Mouse (Mus musculus) liver, postnatal 0 days (tissue): ENCODE measurements around the gene Sestd1. TPM values are rescaled to one million over a fixed set of nuclear protein-coding genes. Genes with fewer than 3 reads are reported as not detected.
A peak's percentile ranks its signal among the peaks of the same experiment; 100 is the strongest.

ENCODE experiments used
- ATAC-seq: fragments of 200-750 bp; cut with Nextera tagmentation; 2 replicates; pipeline ENCODE4 v1.8.0; 2017; ENCODE audit warnings: mild to moderate bottlenecking, moderate library complexity
- DNase-seq: peaks from one replicate; pipeline ENCODE4 v3.0.0-alpha.2; 2016
- H3K27ac ChIP-seq: fragments of 300-500 bp; sonication (generic); 2 replicates; pipeline ENCODE4 v1.5.1; 2014; ENCODE audit warnings: antibody characterized with exemption, moderate library complexity, mild to moderate bottlenecking, low read depth
- H3K27me3 ChIP-seq: fragments of 300-500 bp; sonication (generic); 2 replicates; pipeline ENCODE4 v1.6.1; 2014; ENCODE audit warnings: low read length, control low read depth, mixed read lengths; ENCODE audit not compliant: insufficient read depth
- H3K36me3 ChIP-seq: fragments of 300-500 bp; sonication (generic); replicated peaks from 2 replicates; pipeline ENCODE4 v1.6.1; 2014; ENCODE audit warnings: mild to moderate bottlenecking, control low read depth, low read length, moderate library complexity, mixed read lengths; ENCODE audit not compliant: insufficient read depth
- H3K4me1 ChIP-seq: fragments of 300-500 bp; sonication (generic); 2 replicates; pipeline ENCODE4 v1.6.1; 2014; ENCODE audit warnings: antibody characterized with exemption, mild to moderate bottlenecking, control low read depth; ENCODE audit not compliant: insufficient read depth
- H3K4me2 ChIP-seq: fragments of 300-500 bp; sonication (generic); 2 replicates; pipeline ENCODE4 v1.6.1; 2014; ENCODE audit warnings: low read depth, mild to moderate bottlenecking, low read length, moderate library complexity, mixed read lengths
- H3K4me3 ChIP-seq: fragments of 300-500 bp; sonication (generic); 2 replicates; pipeline ENCODE4 v1.5.1; 2014; ENCODE audit warnings: low read depth, low read length
- H3K9ac ChIP-seq: fragments of 300-500 bp; sonication (generic); replicated peaks from 2 replicates; pipeline ENCODE4 v1.6.1; 2014; ENCODE audit warnings: mild to moderate bottlenecking, moderate library complexity
- H3K9me3 ChIP-seq: fragments of 300-500 bp; sonication (generic); 2 replicates; pipeline ENCODE4 v1.6.1; 2016; ENCODE audit warnings: mild to moderate bottlenecking, control low read depth, low read length, mixed read lengths
- CTCF ChIP-seq: sonication (generic); IDR thresholded peaks from 2 replicates; pipeline ENCODE4 v1.5.1; 2016; ENCODE audit warnings: antibody characterized with exemption, low read depth
- EP300 ChIP-seq: IDR thresholded peaks from 2 replicates; pipeline ENCODE4 v1.6.1; 2016; ENCODE audit warnings: antibody characterized with exemption, low read depth, mild to moderate bottlenecking
- WGBS: fragments of 180-500 bp; shearing (Covaris S2); extraction: QIAGEN DNeasy Blood & Tissue Kit; methylation state at CpG from one replicate; pipeline ENCODE4 v1.1.7; 2014; ENCODE audit not compliant: insufficient replicate concordance; 5-methylcytosine and 5-hydroxymethylcytosine counted together
- polyA plus RNA-seq: library from polyadenylated mRNA; unstranded; fragments of >200 nt; fragmentation: Nextera tagmentation; extraction: Ambion mirVana; gene quantifications from 2 replicates; pipeline ENCODE4 v1.2.1, GENCODE M21; 2015

Gene Sestd1
- polyA plus RNA-seq = 0.44 and 0.61 TPM in 2 replicates

DNA sequence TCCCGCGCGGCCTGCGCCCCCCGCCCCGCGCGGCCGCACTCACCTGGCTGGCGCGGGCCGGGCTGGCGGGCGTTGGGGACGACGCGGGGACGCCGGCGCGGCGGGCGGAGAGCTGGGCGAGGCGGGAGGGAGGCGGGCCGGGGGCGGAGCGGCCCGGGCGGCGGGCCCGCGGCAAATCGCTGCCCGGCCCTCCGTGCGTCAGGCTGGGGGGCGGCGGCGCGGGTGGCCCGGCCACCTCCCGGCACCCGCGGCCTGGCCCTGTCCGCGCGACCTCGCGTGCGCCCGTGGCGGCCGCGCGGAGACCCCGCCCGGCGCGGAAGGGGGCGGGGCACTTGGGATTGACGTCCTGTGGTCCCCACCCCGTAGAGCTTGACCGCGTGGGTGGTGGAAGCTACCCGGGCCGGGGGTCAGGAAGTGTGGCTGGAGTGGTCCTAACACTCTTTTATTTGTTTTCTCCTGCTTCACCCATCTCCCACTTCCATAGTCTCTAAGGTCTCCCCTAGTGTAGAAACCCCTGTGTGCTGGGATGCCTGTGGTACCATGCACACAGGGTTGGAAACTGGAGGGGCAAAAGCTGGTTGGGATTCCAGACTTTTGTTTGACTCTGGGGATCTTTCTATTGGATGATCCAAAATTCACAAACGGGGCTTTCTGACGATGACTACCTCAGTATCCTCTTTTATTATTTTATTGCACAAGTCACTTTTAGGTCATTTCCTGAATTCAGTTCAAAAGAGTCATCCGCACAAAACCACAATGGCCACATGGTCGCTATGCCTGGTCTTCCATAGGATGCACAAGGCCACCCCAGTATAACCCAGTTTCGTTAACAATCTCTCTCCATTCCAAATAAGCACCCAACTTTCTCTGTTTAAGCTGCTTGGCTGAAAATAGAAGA, at the start of gene Sestd1:
Gene Sestd1, minus strand, starts transcription at position 81 of the 898 bp plus-strand sequence.
- peak within 1 kb of the TSS; percentile 68 for H3K9ac ChIP-seq
- peak within 1 kb of the TSS; percentile 92 for H3K4me2 ChIP-seq
- TF ChIP-seq CTCF (no peak), EP300 (no peak)
- H3K9me3 ChIP-seq = no peaks in the 10 kb centered on the region
- DNase-seq = peak; percentile 54
- peak within 1 kb of the TSS; percentile 64 for H3K4me3 ChIP-seq
- peak; percentile 76 for ATAC-seq
- no peak within 1 kb of the TSS for H3K27ac ChIP-seq
- 6% methylated on average over 19 of the region's 73 CpGs for WGBS
- no peaks in the 10 kb centered on the region for H3K36me3 ChIP-seq
- peaks cover 7% of the 10 kb centered on the region; the same call in 1 of the 2 replicates for H3K27me3 ChIP-seq
- peaks cover 4% of the 10 kb centered on the region; the same call in 1 of the 2 replicates for H3K4me1 ChIP-seq

DNA sequence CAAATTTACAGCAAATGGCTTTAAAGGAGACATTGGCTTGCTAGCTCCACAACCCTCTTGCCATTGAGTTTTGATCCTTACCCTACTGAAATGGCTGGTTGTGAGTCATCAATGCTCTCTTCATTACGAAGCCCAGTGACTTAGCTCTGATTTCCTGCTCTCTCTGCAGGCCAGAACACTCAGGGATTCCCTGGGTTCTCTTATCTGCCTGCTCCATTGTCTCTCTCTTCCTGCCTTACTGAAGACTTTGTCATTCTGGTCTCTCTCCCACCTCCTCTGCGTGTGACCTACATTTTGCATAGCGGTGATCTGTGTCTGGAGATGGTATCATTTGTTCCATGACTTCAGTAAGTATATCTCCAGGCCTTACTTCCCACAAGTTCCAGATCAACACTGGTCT, 46.9 kb upstream of the Sestd1 start:
- H3K27ac ChIP-seq = no peak overlapping the region
- no peaks in the 10 kb centered on the region for H3K9me3 ChIP-seq
- H3K9ac ChIP-seq = no peak overlapping the region
- TF ChIP-seq EP300 = no peak
- no peak for TF ChIP-seq CTCF
- no peaks in the 10 kb centered on the region for H3K27me3 ChIP-seq
- H3K4me1 ChIP-seq = no peaks in the 10 kb centered on the region
- 57% methylated on average over 3 of the region's 3 CpGs for WGBS
- DNase-seq = no peak
- H3K36me3 ChIP-seq = no peaks in the 10 kb centered on the region
- no peak for ATAC-seq
- H3K4me3 ChIP-seq = no peak overlapping the region
- H3K4me2 ChIP-seq = no peak overlapping the region

DNA sequence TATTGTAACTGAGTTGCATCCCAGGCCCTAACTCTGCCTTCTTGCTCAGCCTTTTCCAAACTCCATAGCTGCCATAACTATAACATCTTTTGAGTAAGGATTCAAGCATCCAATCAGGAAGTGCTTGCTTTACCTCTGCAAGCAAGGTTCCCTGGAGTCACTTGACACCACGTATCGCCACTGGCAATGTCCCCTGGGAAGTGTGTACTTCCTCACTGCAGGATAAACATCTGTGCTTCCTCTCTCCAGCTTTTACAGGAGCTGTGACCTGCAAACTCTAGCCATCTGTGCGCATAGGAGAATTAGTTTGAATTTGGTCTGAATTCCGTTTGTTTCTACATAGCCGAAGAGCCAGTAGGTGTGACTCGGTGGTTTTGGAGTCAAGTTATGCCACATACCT, 43.3 kb upstream of the Sestd1 start:
- TF ChIP-seq EP300 (no peak), CTCF (no peak)
- Histone ChIP-seq H3K36me3 (no peaks in the 10 kb centered on the region), H3K9me3 (no peaks in the 10 kb centered on the region), H3K27ac (no peak overlapping the region), H3K27me3 (no peaks in the 10 kb centered on the region), H3K9ac (no peak overlapping the region), H3K4me3 (no peak overlapping the region), H3K4me2 (no peak overlapping the region), H3K4me1 (no peaks in the 10 kb centered on the region)
- ATAC-seq (no peak), DNase-seq (no peak)
- 47% methylated on average over 6 of the region's 6 CpGs for WGBS

GRCm38 (mm10) chr2:77323156-77323555, 42.8 kb upstream of the Sestd1 start:
- no peak for TF ChIP-seq EP300
- no peak for TF ChIP-seq CTCF
- Histone ChIP-seq H3K4me1 (no peaks in the 10 kb centered on the region), H3K9me3 (no peaks in the 10 kb centered on the region), H3K4me3 (no peak overlapping the region), H3K27ac (no peak overlapping the region), H3K36me3 (no peaks in the 10 kb centered on the region), H3K27me3 (no peaks in the 10 kb centered on the region), H3K4me2 (no peak overlapping the region), H3K9ac (no peak overlapping the region)
- 70% methylated on average over 9 of the region's 9 CpGs for WGBS
- ATAC-seq (no peak), DNase-seq (no peak)

DNA sequence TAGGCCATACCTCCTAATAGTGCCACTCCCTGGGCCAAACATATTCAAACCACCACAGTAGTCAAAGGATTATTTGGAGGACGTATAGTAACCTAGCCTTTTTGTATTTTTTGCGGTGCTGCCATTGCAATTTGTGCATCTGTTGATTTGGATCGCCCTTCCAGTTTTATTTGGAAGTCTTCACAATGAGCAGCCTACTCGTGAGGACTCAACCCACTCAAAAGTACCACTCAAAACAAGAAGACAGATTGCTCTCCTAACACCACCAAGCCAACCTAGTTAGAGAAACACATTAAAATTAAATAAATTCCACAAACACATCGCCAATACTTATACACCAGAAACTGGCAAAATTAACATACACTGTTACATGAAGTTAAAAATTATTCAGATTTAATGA, 38.8 kb upstream of the Sestd1 start:
- DNase-seq = no peak
- 78% methylated on average over 5 of the region's 5 CpGs for WGBS
- ATAC-seq = no peak
- no peaks in the 10 kb centered on the region for H3K36me3 ChIP-seq
- no peaks in the 10 kb centered on the region for H3K27me3 ChIP-seq
- no peak overlapping the region for H3K9ac ChIP-seq
- TF ChIP-seq EP300 = no peak
- no peak for TF ChIP-seq CTCF
- H3K4me1 ChIP-seq = no peaks in the 10 kb centered on the region
- no peak overlapping the region for H3K4me3 ChIP-seq
- H3K27ac ChIP-seq = no peak overlapping the region
- no peaks in the 10 kb centered on the region for H3K9me3 ChIP-seq
- no peak overlapping the region for H3K4me2 ChIP-seq

DNA sequence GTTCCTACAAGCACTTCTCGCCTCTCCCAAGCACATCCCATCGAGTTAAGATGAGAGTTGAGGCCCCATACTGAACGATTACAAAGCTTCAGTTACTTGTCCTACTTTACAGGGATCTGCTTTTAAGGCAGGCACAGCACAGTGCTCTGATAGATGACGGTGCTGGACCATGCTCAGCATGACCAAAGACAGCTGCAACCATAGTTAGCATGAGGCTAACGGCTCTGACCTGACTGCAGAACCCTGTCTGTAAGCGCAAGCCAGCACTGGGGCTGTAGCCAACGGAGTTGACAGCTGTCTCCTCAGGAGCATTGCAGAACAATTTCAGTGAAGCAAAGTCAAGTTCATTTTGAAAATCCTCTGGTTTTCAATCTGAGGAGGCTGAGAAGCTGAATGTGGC, 36.6 kb upstream of the Sestd1 start:
- no peak overlapping the region for H3K4me3 ChIP-seq
- no peak overlapping the region for H3K4me2 ChIP-seq
- no peaks in the 10 kb centered on the region for H3K27me3 ChIP-seq
- no peak overlapping the region for H3K27ac ChIP-seq
- DNase-seq (no peak), ATAC-seq (no peak)
- H3K9me3 ChIP-seq = no peaks in the 10 kb centered on the region
- no peak overlapping the region for H3K9ac ChIP-seq
- no peaks in the 10 kb centered on the region for H3K4me1 ChIP-seq
- no peaks in the 10 kb centered on the region for H3K36me3 ChIP-seq
- 56% methylated on average over 7 of the region's 7 CpGs for WGBS
- TF ChIP-seq EP300 (no peak), CTCF (no peak)
